Mouse (Mus musculus): Measurements from ENCODE around the gene Irs2.

DNA sequence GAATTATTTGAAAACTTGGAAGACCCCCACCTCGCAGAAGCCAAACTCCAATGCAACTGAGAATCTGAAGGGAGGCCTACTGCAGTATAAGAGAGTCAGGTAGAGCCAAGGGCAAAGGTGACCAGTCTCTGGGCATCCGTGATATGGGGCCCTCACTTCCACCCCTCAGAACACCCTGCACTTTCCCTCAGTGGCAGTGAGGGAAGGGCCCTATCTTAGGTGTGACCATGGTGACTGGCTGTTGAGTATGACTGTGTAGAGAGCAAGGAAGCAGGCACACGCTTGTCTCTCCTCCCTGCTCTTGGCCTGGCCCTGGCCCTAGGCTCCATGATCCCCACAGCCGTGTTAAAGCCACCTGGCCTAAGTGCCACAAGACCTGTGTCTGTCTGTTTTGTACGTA is 48.4 kb upstream of the Irs2 start:
- TF ChIP-seq CTCF (IDR thresholded peaks at IDR 0.05; ENCODE audit: control insufficient read depth, insufficient read depth, insufficient read length) (no peak), USF1 (IDR thresholded peaks at IDR 0.05; ENCODE audit: low read depth) (no peak), MYOD1 (IDR thresholded peaks at IDR 0.05; ENCODE audit: control insufficient read depth, insufficient read length, low read depth) (no peak), FOSL1 (IDR thresholded peaks at IDR 0.05; ENCODE audit: insufficient read depth, low read length, poor library complexity, severe bottlenecking) (no peak)
